Mouse (Mus musculus) olfactory bulb, adult 2 months (tissue): Measurements from ENCODE around the gene Syn1.

Experiments
- CTCF ChIP-seq: fragments of 200-500 bp; IDR thresholded peaks from 2 replicates; pipeline ENCODE4 v1.5.1; 2012; ENCODE audit warnings: low read depth, mild to moderate bottlenecking, low read length, moderate library complexity; ENCODE audit not compliant: insufficient read depth
- POLR2A ChIP-seq: fragments of 200-500 bp; IDR thresholded peaks from 2 replicates; pipeline ENCODE4 v1.6.1; 2012; ENCODE audit warnings: mild to moderate bottlenecking, low read depth, low read length, moderate library complexity; ENCODE audit not compliant: insufficient read depth

- no peak for TF ChIP-seq CTCF
- no peak for TF ChIP-seq POLR2A
Measured at GRCm38 (mm10) chrX:20816974-20817373, 103.8 kb downstream of the Syn1 start.
